Mouse (Mus musculus): ENCODE results near the gene Lpar1. TPM values are rescaled to one million over a fixed set of nuclear protein-coding genes. Genes with fewer than 3 reads are reported as not detected.

Lpar1 gene
- polyA plus RNA-seq, 1 experiment from 2014 or later, result 76.6 TPM

- ATAC-seq (ENCODE audit: insufficient read depth, low FRiP score), result no peak
- Histone ChIP-seq H3K9me3 (replicated peaks; ENCODE audit: control insufficient read depth, low read length) (0 out of 2 replicates have a peak, but pooled peaks cover 3% of the 10 kb centered on the region), H3K4me1 (ENCODE audit: control insufficient read depth, insufficient read depth, low read length) (no peaks in the 10 kb centered on the region; the same call in 1 of the 2 replicates), H3K27ac (ENCODE audit: low read length) (no peak overlapping the region), H3K27me3 (ENCODE audit: control insufficient read depth, insufficient read depth, low read length) (no peaks in the 10 kb centered on the region), H3K36me3 (ENCODE audit: control insufficient read depth, insufficient read depth, low read length) (no peaks in the 10 kb centered on the region), H3K4me2 (ENCODE audit: low read depth, low read length) (no peak overlapping the region), H3K4me3 (replicated peaks; ENCODE audit: low read length) (no peak overlapping the region), H3K9ac (ENCODE audit: low read length) (no peak overlapping the region)
- 64% methylated on average over 5 of the region's 5 CpGs for WGBS
Measured at GRCm38 (mm10) chr4:58462990-58463389, 90.7 kb downstream of the Lpar1 start.

- 86% methylated on average over 2 of the region's 2 CpGs for WGBS
- Histone ChIP-seq H3K4me3 (replicated peaks; ENCODE audit: low read length) (no peak overlapping the region), H3K9me3 (replicated peaks; ENCODE audit: control insufficient read depth, low read length) (0 out of 2 replicates have a peak, but pooled peaks cover 3% of the 10 kb centered on the region), H3K27me3 (ENCODE audit: control insufficient read depth, insufficient read depth, low read length) (no peaks in the 10 kb centered on the region), H3K4me2 (ENCODE audit: low read depth, low read length) (no peak overlapping the region), H3K36me3 (ENCODE audit: control insufficient read depth, insufficient read depth, low read length) (no peaks in the 10 kb centered on the region), H3K4me1 (ENCODE audit: control insufficient read depth, insufficient read depth, low read length) (no peaks in the 10 kb centered on the region; the same call in 1 of the 2 replicates), H3K9ac (ENCODE audit: low read length) (no peak overlapping the region), H3K27ac (ENCODE audit: low read length) (no peak overlapping the region)
- ATAC-seq (ENCODE audit: insufficient read depth, low FRiP score), result no peak
Measured at GRCm38 (mm10) chr4:58462586-58462985, 91.1 kb downstream of the Lpar1 start.

- 21% methylated on average over 4 of the region's 4 CpGs for WGBS
- Histone ChIP-seq H3K9me3 (replicated peaks; ENCODE audit: control insufficient read depth, low read length) (0 out of 2 replicates have a peak, but pooled peaks cover under 1% of the 10 kb centered on the region), H3K9ac (ENCODE audit: low read length) (no peak overlapping the region), H3K27ac (ENCODE audit: low read length) (peak overlapping the region; percentile 39; the same call in 1 of the 2 replicates), H3K27me3 (ENCODE audit: control insufficient read depth, insufficient read depth, low read length) (no peaks in the 10 kb centered on the region), H3K36me3 (ENCODE audit: control insufficient read depth, insufficient read depth, low read length) (no peaks in the 10 kb centered on the region), H3K4me3 (replicated peaks; ENCODE audit: low read length) (no peak overlapping the region), H3K4me1 (ENCODE audit: control insufficient read depth, insufficient read depth, low read length) (peaks cover 9% of the 10 kb centered on the region; the same call in 1 of the 2 replicates), H3K4me2 (ENCODE audit: low read depth, low read length) (no peak overlapping the region)
- peak; percentile 74; the same call in 1 of the 2 replicates for ATAC-seq (ENCODE audit: insufficient read depth, low FRiP score)
Measured at GRCm38 (mm10) chr4:58453334-58453733, 100.4 kb downstream of the Lpar1 start.

GRCm38 (mm10) chr4:58448825-58449224 is 104.9 kb downstream of the Lpar1 start:
- Histone ChIP-seq H3K4me3 (replicated peaks; ENCODE audit: low read length) (no peak overlapping the region), H3K4me1 (ENCODE audit: control insufficient read depth, insufficient read depth, low read length) (peaks cover 8% of the 10 kb centered on the region), H3K27me3 (ENCODE audit: control insufficient read depth, insufficient read depth, low read length) (no peaks in the 10 kb centered on the region), H3K9me3 (replicated peaks; ENCODE audit: control insufficient read depth, low read length) (no peaks in the 10 kb centered on the region), H3K4me2 (ENCODE audit: low read depth, low read length) (no peak overlapping the region), H3K27ac (ENCODE audit: low read length) (no peak overlapping the region), H3K36me3 (ENCODE audit: control insufficient read depth, insufficient read depth, low read length) (no peaks in the 10 kb centered on the region), H3K9ac (ENCODE audit: low read length) (no peak overlapping the region)
- WGBS, result 87% methylated on average over 3 of the region's 3 CpGs
- no peak for ATAC-seq (ENCODE audit: insufficient read depth, low FRiP score)

GRCm38 (mm10) chr4:58447841-58448240 is 105.9 kb downstream of the Lpar1 start:
- Histone ChIP-seq H3K9me3 (replicated peaks; ENCODE audit: control insufficient read depth, low read length) (no peaks in the 10 kb centered on the region), H3K36me3 (ENCODE audit: control insufficient read depth, insufficient read depth, low read length) (no peaks in the 10 kb centered on the region), H3K4me3 (replicated peaks; ENCODE audit: low read length) (no peak overlapping the region), H3K27me3 (ENCODE audit: control insufficient read depth, insufficient read depth, low read length) (no peaks in the 10 kb centered on the region), H3K4me1 (ENCODE audit: control insufficient read depth, insufficient read depth, low read length) (peaks cover 3% of the 10 kb centered on the region; the same call in 1 of the 2 replicates), H3K9ac (ENCODE audit: low read length) (no peak overlapping the region), H3K27ac (ENCODE audit: low read length) (no peak overlapping the region), H3K4me2 (ENCODE audit: low read depth, low read length) (no peak overlapping the region)
- ATAC-seq (ENCODE audit: insufficient read depth, low FRiP score), result no peak
- 58% methylated on average over 7 of the region's 7 CpGs for WGBS

- 71% methylated on average over 6 of the region's 6 CpGs for WGBS
- Histone ChIP-seq H3K27me3 (ENCODE audit: control insufficient read depth, insufficient read depth, low read length) (no peaks in the 10 kb centered on the region), H3K27ac (ENCODE audit: low read length) (no peak overlapping the region), H3K9ac (ENCODE audit: low read length) (no peak overlapping the region), H3K4me2 (ENCODE audit: low read depth, low read length) (no peak overlapping the region), H3K4me3 (replicated peaks; ENCODE audit: low read length) (no peak overlapping the region), H3K36me3 (ENCODE audit: control insufficient read depth, insufficient read depth, low read length) (no peaks in the 10 kb centered on the region), H3K4me1 (ENCODE audit: control insufficient read depth, insufficient read depth, low read length) (peaks cover 9% of the 10 kb centered on the region), H3K9me3 (replicated peaks; ENCODE audit: control insufficient read depth, low read length) (no peaks in the 10 kb centered on the region)
- no peak for ATAC-seq (ENCODE audit: insufficient read depth, low FRiP score)
Measured at GRCm38 (mm10) chr4:58445846-58446245, 107.9 kb downstream of the Lpar1 start.

- 32% methylated on average over 5 of the region's 5 CpGs for WGBS
- H3K9me3 ChIP-seq (replicated peaks; ENCODE audit: control insufficient read depth, low read length), result no peaks in the 10 kb centered on the region
- peaks cover 6% of the 10 kb centered on the region for H3K4me1 ChIP-seq (ENCODE audit: control insufficient read depth, insufficient read depth, low read length)
- no peak overlapping the region for H3K4me3 ChIP-seq (replicated peaks; ENCODE audit: low read length)
- no peak overlapping the region for H3K27ac ChIP-seq (ENCODE audit: low read length)
- H3K36me3 ChIP-seq (ENCODE audit: control insufficient read depth, insufficient read depth, low read length), result 0 out of 2 replicates have a peak, but pooled peaks cover under 1% of the 10 kb centered on the region
- no peak for ATAC-seq (ENCODE audit: insufficient read depth, low FRiP score)
- no peak overlapping the region for H3K9ac ChIP-seq (ENCODE audit: low read length)
- no peaks in the 10 kb centered on the region for H3K27me3 ChIP-seq (ENCODE audit: control insufficient read depth, insufficient read depth, low read length)
- H3K4me2 ChIP-seq (ENCODE audit: low read depth, low read length), result no peak overlapping the region
Measured at GRCm38 (mm10) chr4:58442338-58442737, 111.4 kb downstream of the Lpar1 start.

GRCm38 (mm10) chr4:58438654-58439053 is 115.0 kb downstream of the Lpar1 start:
- Histone ChIP-seq H3K36me3 (ENCODE audit: control insufficient read depth, insufficient read depth, low read length) (0 out of 2 replicates have a peak, but pooled peaks cover 4% of the 10 kb centered on the region), H3K4me3 (replicated peaks; ENCODE audit: low read length) (no peak overlapping the region), H3K4me1 (ENCODE audit: control insufficient read depth, insufficient read depth, low read length) (peaks cover 6% of the 10 kb centered on the region), H3K9ac (ENCODE audit: low read length) (no peak overlapping the region), H3K4me2 (ENCODE audit: low read depth, low read length) (no peak overlapping the region), H3K27me3 (ENCODE audit: control insufficient read depth, insufficient read depth, low read length) (no peaks in the 10 kb centered on the region), H3K27ac (ENCODE audit: low read length) (no peak overlapping the region), H3K9me3 (replicated peaks; ENCODE audit: control insufficient read depth, low read length) (no peaks in the 10 kb centered on the region)
- no peak for ATAC-seq (ENCODE audit: insufficient read depth, low FRiP score)
- WGBS, result 77% methylated on average over 7 of the region's 7 CpGs

- WGBS, result 87% methylated on average over 15 of the region's 15 CpGs
- H3K36me3 ChIP-seq (ENCODE audit: control insufficient read depth, insufficient read depth, low read length), result 0 out of 2 replicates have a peak, but pooled peaks cover 4% of the 10 kb centered on the region
- no peak for ATAC-seq (ENCODE audit: insufficient read depth, low FRiP score)
- no peak overlapping the region for H3K4me3 ChIP-seq (replicated peaks; ENCODE audit: low read length)
- H3K9ac ChIP-seq (ENCODE audit: low read length), result no peak overlapping the region
- H3K4me2 ChIP-seq (ENCODE audit: low read depth, low read length), result no peak overlapping the region
- no peaks in the 10 kb centered on the region for H3K9me3 ChIP-seq (replicated peaks; ENCODE audit: control insufficient read depth, low read length)
- no peaks in the 10 kb centered on the region for H3K27me3 ChIP-seq (ENCODE audit: control insufficient read depth, insufficient read depth, low read length)
- no peak overlapping the region for H3K27ac ChIP-seq (ENCODE audit: low read length)
- H3K4me1 ChIP-seq (ENCODE audit: control insufficient read depth, insufficient read depth, low read length), result peaks cover 3% of the 10 kb centered on the region; the same call in 1 of the 2 replicates
Measured at GRCm38 (mm10) chr4:58437271-58437670, 116.4 kb downstream of the Lpar1 start.

All from stomach, embryonic 16.5 days (tissue).